Mouse (Mus musculus): ENCODE measurements around the gene Plekhg2. TPM values are rescaled to one million over a fixed set of nuclear protein-coding genes. Genes with fewer than 3 reads are reported as not detected.

Gene Plekhg2
- 0.45 and 0.53 TPM in 2 replicates for polyA plus RNA-seq (2012)

DNA sequence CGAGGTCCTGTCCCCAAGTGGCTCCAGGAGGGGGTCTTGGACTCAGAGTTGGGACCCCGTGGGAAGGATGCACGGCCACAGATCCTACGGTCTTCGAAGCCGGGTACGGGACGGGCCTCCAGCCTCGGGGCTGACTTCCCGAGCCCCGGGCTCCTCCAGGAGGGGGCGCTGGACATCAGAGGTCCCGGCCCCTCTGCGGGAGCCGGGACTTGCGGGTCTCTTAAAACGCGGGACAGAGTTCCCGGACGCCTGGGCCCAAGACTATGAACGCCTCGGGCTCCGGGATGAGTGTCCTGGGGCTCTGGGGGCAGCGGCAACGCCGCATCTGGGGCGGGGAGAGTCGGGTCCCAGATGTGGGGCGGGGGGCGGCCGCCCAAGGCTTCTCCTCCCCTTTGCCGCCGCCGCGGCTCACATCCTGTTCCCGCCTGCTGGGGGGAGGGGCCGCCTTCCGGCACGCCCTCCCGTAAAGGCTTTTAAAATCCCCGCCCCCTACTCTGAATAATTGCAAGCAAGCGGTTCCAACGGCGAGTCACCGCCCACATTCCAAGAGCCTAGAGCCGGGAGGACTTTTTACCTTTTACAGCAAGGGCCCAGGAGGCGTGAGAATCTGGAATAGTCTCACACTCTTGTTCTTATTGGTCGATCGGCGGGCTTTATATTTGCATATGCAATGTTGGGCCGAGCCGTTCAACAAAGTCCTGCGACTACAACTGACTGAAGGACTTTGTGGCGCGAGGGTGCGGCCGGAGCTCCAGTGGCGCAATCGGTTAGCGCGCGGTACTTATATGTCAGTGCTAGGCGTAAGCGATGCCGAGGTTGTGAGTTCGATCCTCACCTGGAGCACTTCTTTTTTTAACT is at the start of gene Plekhg2:
Gene Plekhg2, minus strand, starts transcription at position 349 of the 858 bp plus-strand sequence.
- Histone ChIP-seq H3K27me3 (ENCODE audit: control insufficient read depth) (peaks cover 25% of the 10 kb centered on the region), H3K4me3 (replicated peaks) (peak within 1 kb of the TSS; percentile 67), H3K9me3 (ENCODE audit: control insufficient read depth, low read length) (no peaks in the 10 kb centered on the region), H3K4me1 (ENCODE audit: control insufficient read depth) (peaks cover 66% of the 10 kb centered on the region), H3K36me3 (ENCODE audit: control insufficient read depth) (peaks cover 9% of the 10 kb centered on the region)
- no peak for TF ChIP-seq GATA1 (IDR thresholded peaks at IDR 0.05; ENCODE audit: low read length)
- TF ChIP-seq TAL1 (IDR thresholded peaks at IDR 0.05; ENCODE audit: low read length), result no peak

DNA sequence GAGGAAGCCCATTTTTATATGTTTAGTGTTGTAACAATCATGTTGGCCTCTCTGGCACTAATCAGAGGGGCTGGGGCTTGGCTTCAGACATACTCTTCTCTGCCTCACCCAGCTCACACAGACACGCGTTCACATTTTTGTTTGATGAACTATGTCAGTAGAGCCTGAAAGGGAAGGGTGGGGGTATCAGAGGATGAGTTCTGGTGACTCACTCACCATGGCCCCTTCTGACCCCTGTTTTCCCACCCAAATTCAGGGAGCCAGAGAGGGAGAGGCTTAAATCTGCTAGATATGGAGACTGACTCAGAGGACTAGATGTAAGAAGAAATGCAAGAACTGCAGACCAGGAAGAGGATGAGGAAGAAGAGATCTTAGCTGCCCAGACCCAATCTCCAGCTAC is 47.0 kb upstream of the Plekhg2 start:
- Histone ChIP-seq H3K36me3 (ENCODE audit: control insufficient read depth) (peaks cover 99% of the 10 kb centered on the region), H3K4me1 (ENCODE audit: control insufficient read depth) (peaks cover 2% of the 10 kb centered on the region; the same call in 1 of the 2 replicates), H3K27me3 (ENCODE audit: control insufficient read depth) (no peaks in the 10 kb centered on the region), H3K4me3 (replicated peaks) (no peak overlapping the region), H3K9me3 (ENCODE audit: control insufficient read depth, low read length) (0 out of 2 replicates have a peak, but pooled peaks cover 2% of the 10 kb centered on the region)
- TF ChIP-seq TAL1 (IDR thresholded peaks at IDR 0.05; ENCODE audit: low read length) (no peak), GATA1 (IDR thresholded peaks at IDR 0.05; ENCODE audit: low read length) (no peak)

DNA sequence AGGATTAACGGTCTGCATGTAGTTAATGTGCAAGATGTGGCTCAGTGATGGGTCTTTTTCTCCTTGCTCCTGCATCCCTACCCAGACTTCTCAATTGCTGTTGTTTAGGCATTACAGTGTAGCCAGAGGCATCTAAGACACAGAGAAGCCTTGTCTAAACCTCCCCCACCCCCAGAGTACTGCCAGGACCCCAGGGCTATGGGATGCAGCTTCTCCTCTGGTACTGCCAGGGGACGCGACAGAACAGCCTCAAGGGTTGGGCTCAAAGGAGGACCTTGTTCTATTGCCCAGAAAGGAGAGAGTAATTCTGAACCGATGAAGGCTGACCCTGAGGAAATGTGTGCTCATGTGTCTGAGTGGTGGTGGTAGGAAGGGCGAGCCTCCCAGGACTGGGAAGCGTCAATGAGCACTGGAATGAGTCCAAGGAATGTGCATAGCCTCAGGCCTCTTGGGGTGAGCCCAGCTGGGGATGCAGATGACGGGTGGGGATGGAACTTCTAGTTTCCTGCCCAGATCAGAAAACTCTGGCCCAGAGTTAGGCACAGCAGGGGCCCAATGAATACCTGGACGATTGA is 45.8 kb upstream of the Plekhg2 start:
- TF ChIP-seq GATA1 (IDR thresholded peaks at IDR 0.05; ENCODE audit: low read length) (no peak), TAL1 (IDR thresholded peaks at IDR 0.05; ENCODE audit: low read length) (no peak)
- Histone ChIP-seq H3K36me3 (ENCODE audit: control insufficient read depth) (peaks cover 99% of the 10 kb centered on the region), H3K4me1 (ENCODE audit: control insufficient read depth) (peaks cover 2% of the 10 kb centered on the region; the same call in 1 of the 2 replicates), H3K9me3 (ENCODE audit: control insufficient read depth, low read length) (0 out of 2 replicates have a peak, but pooled peaks cover 2% of the 10 kb centered on the region), H3K27me3 (ENCODE audit: control insufficient read depth) (no peaks in the 10 kb centered on the region), H3K4me3 (replicated peaks) (no peak overlapping the region)

DNA sequence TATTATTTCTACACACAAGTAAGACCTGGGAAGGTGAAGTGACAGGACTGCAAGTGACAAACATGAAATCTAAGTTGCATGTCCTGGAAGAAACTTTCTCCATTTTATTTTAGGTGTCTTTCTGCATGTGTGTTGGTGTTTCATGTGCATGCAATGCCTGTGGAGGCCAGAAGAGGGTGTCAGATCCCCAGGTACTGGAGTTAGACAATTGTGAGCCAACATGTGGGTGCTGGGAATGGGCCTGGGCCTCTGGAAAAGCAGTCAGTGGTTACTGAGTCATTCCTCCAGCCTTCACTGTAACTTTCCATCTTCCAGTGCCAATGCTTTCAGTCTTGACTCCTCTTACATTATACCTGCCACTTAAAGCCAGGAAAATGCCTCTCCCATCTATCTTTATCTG is 45.0 kb upstream of the Plekhg2 start:
- no peak for TF ChIP-seq GATA1 (IDR thresholded peaks at IDR 0.05; ENCODE audit: low read length)
- TF ChIP-seq TAL1 (IDR thresholded peaks at IDR 0.05; ENCODE audit: low read length), result no peak
- H3K27me3 ChIP-seq (ENCODE audit: control insufficient read depth), result no peaks in the 10 kb centered on the region
- H3K4me3 ChIP-seq (replicated peaks), result no peak overlapping the region
- H3K9me3 ChIP-seq (ENCODE audit: control insufficient read depth, low read length), result 0 out of 2 replicates have a peak, but pooled peaks cover 2% of the 10 kb centered on the region
- peaks cover 99% of the 10 kb centered on the region for H3K36me3 ChIP-seq (ENCODE audit: control insufficient read depth)
- H3K4me1 ChIP-seq (ENCODE audit: control insufficient read depth), result peaks cover 2% of the 10 kb centered on the region; the same call in 1 of the 2 replicates

DNA sequence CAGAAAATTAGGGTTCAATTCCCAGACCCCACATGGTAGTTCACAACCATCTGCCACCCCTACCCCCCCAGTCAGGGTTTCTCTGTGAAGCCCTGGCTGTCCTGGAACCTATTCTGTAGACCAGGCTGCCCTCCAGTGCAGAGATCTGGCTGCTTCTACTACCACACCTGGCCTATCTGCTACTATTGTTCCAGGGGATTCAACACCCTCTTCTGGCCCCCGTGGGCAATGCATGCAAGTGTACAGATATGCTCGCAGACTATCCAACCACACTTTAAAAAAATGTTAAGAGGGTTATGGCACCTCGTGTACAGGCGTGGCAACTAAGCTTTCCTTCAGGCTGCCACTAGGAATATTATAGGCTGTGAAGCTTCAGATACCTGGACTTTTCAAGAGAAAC is 40.4 kb upstream of the Plekhg2 start:
- Histone ChIP-seq H3K4me1 (ENCODE audit: control insufficient read depth) (peaks cover 2% of the 10 kb centered on the region; the same call in 1 of the 2 replicates), H3K36me3 (ENCODE audit: control insufficient read depth) (peaks cover 97% of the 10 kb centered on the region), H3K9me3 (ENCODE audit: control insufficient read depth, low read length) (0 out of 2 replicates have a peak, but pooled peaks cover 2% of the 10 kb centered on the region), H3K4me3 (replicated peaks) (no peak overlapping the region), H3K27me3 (ENCODE audit: control insufficient read depth) (no peaks in the 10 kb centered on the region)
- TF ChIP-seq GATA1 (IDR thresholded peaks at IDR 0.05; ENCODE audit: low read length), result no peak
- no peak for TF ChIP-seq TAL1 (IDR thresholded peaks at IDR 0.05; ENCODE audit: low read length)

DNA sequence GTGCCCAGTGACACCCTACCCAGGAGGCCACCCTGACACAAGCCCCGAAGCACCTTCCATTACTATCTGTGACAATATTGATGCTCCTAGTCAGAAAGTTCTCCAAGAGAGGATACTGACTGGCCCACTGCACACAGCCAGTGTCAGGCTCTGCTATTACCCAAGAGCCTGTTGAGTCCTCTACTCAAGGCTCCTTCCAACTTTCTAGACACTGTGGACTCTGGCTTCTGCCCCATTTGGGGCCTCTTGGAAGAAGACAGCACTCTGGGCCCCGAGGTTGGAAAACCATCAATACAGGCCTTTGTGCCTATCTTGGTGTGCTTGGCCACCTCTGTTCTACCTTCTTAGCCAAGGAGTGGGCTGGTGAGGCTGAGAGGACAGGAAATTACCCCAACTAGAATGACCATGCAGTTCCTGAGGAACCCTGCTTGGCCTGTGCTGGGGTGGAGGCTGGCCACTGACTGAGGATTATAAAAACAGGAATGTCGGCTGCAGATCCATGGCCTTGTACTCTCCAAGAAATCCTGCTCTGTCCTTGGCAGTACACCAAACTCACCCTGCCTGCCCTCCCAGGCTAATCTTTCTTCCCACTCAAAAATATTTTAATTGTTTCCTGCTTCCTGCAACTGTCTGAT is 38.6 kb upstream of the Plekhg2 start:
- no peak overlapping the region for H3K4me3 ChIP-seq (replicated peaks)
- peaks cover 1% of the 10 kb centered on the region; the same call in 1 of the 2 replicates for H3K4me1 ChIP-seq (ENCODE audit: control insufficient read depth)
- H3K36me3 ChIP-seq (ENCODE audit: control insufficient read depth), result peaks cover 97% of the 10 kb centered on the region
- no peaks in the 10 kb centered on the region for H3K9me3 ChIP-seq (ENCODE audit: control insufficient read depth, low read length)
- no peaks in the 10 kb centered on the region for H3K27me3 ChIP-seq (ENCODE audit: control insufficient read depth)
- TF ChIP-seq TAL1 (IDR thresholded peaks at IDR 0.05; ENCODE audit: low read length) (no peak), GATA1 (IDR thresholded peaks at IDR 0.05; ENCODE audit: low read length) (no peak)

DNA sequence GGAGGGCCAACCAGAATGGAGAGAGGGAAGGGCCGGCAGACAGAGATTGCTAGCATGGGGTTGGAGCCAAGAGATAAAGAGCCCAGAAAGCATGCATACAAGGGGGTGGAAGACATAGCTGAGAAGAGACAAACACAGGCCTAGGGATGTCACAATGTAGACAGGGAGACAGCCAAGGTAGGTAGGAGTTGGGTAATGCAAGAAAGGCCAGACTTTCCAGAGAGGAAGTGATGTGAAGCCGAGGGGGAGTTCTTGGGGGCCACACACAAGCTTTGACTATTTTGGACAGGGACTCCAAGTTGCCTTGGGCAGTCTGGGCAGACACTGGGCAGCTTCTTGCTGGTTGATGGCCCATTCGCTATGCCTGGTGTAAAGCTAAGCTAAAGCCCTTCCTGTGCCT is 29.5 kb upstream of the Plekhg2 start:
- Histone ChIP-seq H3K9me3 (ENCODE audit: control insufficient read depth, low read length) (no peaks in the 10 kb centered on the region), H3K36me3 (ENCODE audit: control insufficient read depth) (peaks cover 96% of the 10 kb centered on the region), H3K4me3 (replicated peaks) (no peak overlapping the region), H3K27me3 (ENCODE audit: control insufficient read depth) (no peaks in the 10 kb centered on the region), H3K4me1 (ENCODE audit: control insufficient read depth) (no peaks in the 10 kb centered on the region)
- no peak for TF ChIP-seq TAL1 (IDR thresholded peaks at IDR 0.05; ENCODE audit: low read length)
- no peak for TF ChIP-seq GATA1 (IDR thresholded peaks at IDR 0.05; ENCODE audit: low read length)

DNA sequence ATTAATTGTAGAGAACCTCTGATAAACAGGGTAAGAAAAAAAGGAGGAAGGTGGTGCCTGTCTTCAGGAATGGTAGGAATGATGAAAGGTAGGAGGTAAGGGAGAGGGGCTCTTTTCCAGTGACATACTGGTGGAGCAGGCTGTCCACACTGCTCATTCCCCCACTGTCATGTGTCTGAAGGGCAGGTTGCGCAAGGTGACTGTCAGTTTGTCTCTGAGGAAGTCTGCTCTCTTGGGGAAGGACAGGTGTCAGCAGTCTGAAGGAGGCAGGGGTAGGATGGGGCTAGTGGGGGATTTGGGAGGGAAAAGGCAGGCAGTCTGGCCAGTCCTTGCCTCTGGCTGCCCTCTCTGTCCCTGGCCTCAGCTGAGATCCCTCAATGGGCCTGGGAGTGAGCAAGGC is 28.6 kb upstream of the Plekhg2 start:
- TF ChIP-seq TAL1 (IDR thresholded peaks at IDR 0.05; ENCODE audit: low read length), result no peak
- TF ChIP-seq GATA1 (IDR thresholded peaks at IDR 0.05; ENCODE audit: low read length), result no peak
- Histone ChIP-seq H3K27me3 (ENCODE audit: control insufficient read depth) (no peaks in the 10 kb centered on the region), H3K36me3 (ENCODE audit: control insufficient read depth) (peaks cover 96% of the 10 kb centered on the region)

More for the DNA sequence above, 28.6 kb upstream of the Plekhg2 start:
- Histone ChIP-seq H3K9me3 (ENCODE audit: control insufficient read depth, low read length) (no peaks in the 10 kb centered on the region), H3K4me3 (replicated peaks) (no peak overlapping the region), H3K4me1 (ENCODE audit: control insufficient read depth) (no peaks in the 10 kb centered on the region)

All from erythroblast, embryonic 14.5 days (primary cell).